8 mouse cellular contexts compared by ENCODE assay signal in genomic region chr4:59765385-59766005, GRCm38 (mm10). TPM values are rescaled to one million over a fixed set of nuclear protein-coding genes. Genes with fewer than 3 reads are reported as not detected.
DNase-seq lines count a peak whose midpoint lies in the region; ATAC-seq lines count a peak whose summit lies in the region.

No protein-coding gene starts in this region.

- no peak for DNase-seq in liver, embryonic 11.5 days (ENCODE audit: low spot score)
- no peak for DNase-seq in liver, embryonic 13.5 days
- DNase-seq in skeletal muscle tissue, adult 2 months (ENCODE audit: low read depth, low spot score), result peak; percentile 13
- DNase-seq in layer of hippocampus, adult 11-12 months (ENCODE audit: low spot score), result no peak
- DNase-seq in spleen, adult 12 weeks (ENCODE audit: low spot score), result no peak

- no peaks in the 10 kb centered on the region for H3K4me1 ChIP-seq in liver, embryonic 11.5 days (replicated peaks; ENCODE audit: control insufficient read depth, insufficient read depth, low read length)
- peaks cover 11% of the 10 kb centered on the region for H3K4me1 ChIP-seq in liver, embryonic 12.5 days
- H3K4me1 ChIP-seq in heart, embryonic 12.5 days (replicated peaks), result peaks cover 16% of the 10 kb centered on the region
- H3K4me1 ChIP-seq in liver, embryonic 13.5 days (replicated peaks), result peaks cover 8% of the 10 kb centered on the region; the same call in 1 of the 2 replicates

- 57% methylated on average over 7 of the region's 7 CpGs for WGBS in liver, embryonic 11.5 days
- 54% methylated on average over 7 of the region's 7 CpGs for WGBS in liver, embryonic 12.5 days (ENCODE audit: insufficient replicate concordance)
- WGBS in heart, embryonic 12.5 days, result 53% methylated on average over 7 of the region's 7 CpGs
- 54% methylated on average over 7 of the region's 7 CpGs for WGBS in liver, embryonic 13.5 days (ENCODE audit: insufficient replicate concordance)

- no peak overlapping the region for H3K27ac ChIP-seq in liver, embryonic 11.5 days (ENCODE audit: low read depth, low read length)
- H3K27ac ChIP-seq in liver, embryonic 12.5 days, result no peak overlapping the region
- H3K27ac ChIP-seq in heart, embryonic 12.5 days (ENCODE audit: poor library complexity, severe bottlenecking), result peak overlapping the region; percentile 63
- no peak overlapping the region for H3K27ac ChIP-seq in liver, embryonic 13.5 days

- H3K4me2 ChIP-seq in liver, embryonic 11.5 days, result peak overlapping the region; percentile 2; the same call in 1 of the 2 replicates
- H3K4me2 ChIP-seq in liver, embryonic 12.5 days, result no peak overlapping the region
- no peak overlapping the region; the same call in 1 of the 2 replicates for H3K4me2 ChIP-seq in heart, embryonic 12.5 days
- peak overlapping the region; percentile 11; the same call in 1 of the 2 replicates for H3K4me2 ChIP-seq in liver, embryonic 13.5 days

- no peaks in the 10 kb centered on the region for H3K9me3 ChIP-seq in liver, embryonic 11.5 days (ENCODE audit: control insufficient read depth, low read length)
- no peaks in the 10 kb centered on the region for H3K9me3 ChIP-seq in liver, embryonic 12.5 days (replicated peaks)
- H3K9me3 ChIP-seq in heart, embryonic 12.5 days (replicated peaks), result no peaks in the 10 kb centered on the region
- H3K9me3 ChIP-seq in liver, embryonic 13.5 days (replicated peaks), result no peaks in the 10 kb centered on the region

- H3K4me3 ChIP-seq in liver, embryonic 11.5 days (ENCODE audit: low read depth, low read length), result no peak overlapping the region
- no peak overlapping the region for H3K4me3 ChIP-seq in liver, embryonic 12.5 days
- H3K4me3 ChIP-seq in heart, embryonic 12.5 days, result no peak overlapping the region
- H3K4me3 ChIP-seq in liver, embryonic 13.5 days (replicated peaks), result no peak overlapping the region

- ATAC-seq in liver, embryonic 11.5 days (replicated peaks; ENCODE audit: low FRiP score), result no peak
- no peak for ATAC-seq in liver, embryonic 12.5 days
- ATAC-seq in heart, embryonic 12.5 days (ENCODE audit: insufficient number of reproducible peaks, low FRiP score), result peak; percentile 64
- ATAC-seq in liver, embryonic 13.5 days (ENCODE audit: low read depth), result no peak
- ATAC-seq in CD4-positive, CD25-positive, alpha-beta regulatory T cell, adult 4 months, result no peak

- H3K27me3 ChIP-seq in liver, embryonic 11.5 days (replicated peaks; ENCODE audit: control insufficient read depth, insufficient read depth, low read length), result no peaks in the 10 kb centered on the region
- no peaks in the 10 kb centered on the region for H3K27me3 ChIP-seq in liver, embryonic 12.5 days (replicated peaks)
- H3K27me3 ChIP-seq in heart, embryonic 12.5 days (replicated peaks), result no peaks in the 10 kb centered on the region
- no peaks in the 10 kb centered on the region for H3K27me3 ChIP-seq in liver, embryonic 13.5 days

- no peak overlapping the region for H3K9ac ChIP-seq in liver, embryonic 11.5 days (ENCODE audit: low read depth, low read length)
- no peak overlapping the region for H3K9ac ChIP-seq in liver, embryonic 12.5 days
- H3K9ac ChIP-seq in heart, embryonic 12.5 days, result no peak overlapping the region
- no peak overlapping the region for H3K9ac ChIP-seq in liver, embryonic 13.5 days

- H3K36me3 ChIP-seq in liver, embryonic 11.5 days (ENCODE audit: control insufficient read depth, insufficient read depth, low read length), result peaks cover 5% of the 10 kb centered on the region; the same call in 1 of the 2 replicates
- peaks cover 19% of the 10 kb centered on the region for H3K36me3 ChIP-seq in liver, embryonic 12.5 days
- H3K36me3 ChIP-seq in heart, embryonic 12.5 days, result peaks cover 10% of the 10 kb centered on the region
- peaks cover 10% of the 10 kb centered on the region for H3K36me3 ChIP-seq in liver, embryonic 13.5 days

RNA-seq across cellular contexts. Expression of gene Inip, which starts 35.9 kb away (rescaled TPM):
- polyA plus RNA-seq in liver, embryonic 11.5 days (2014; fragmentation: Nextera tagmentation; extraction: Ambion mirVana), result 49.9 and 53.8 TPM in 2 replicates
- 34.7 and 35.8 TPM in 2 replicates for polyA plus RNA-seq in liver, embryonic 12.5 days (2016; fragmentation: Nextera tagmentation; extraction: Ambion mirVana)
- polyA plus RNA-seq in heart, embryonic 12.5 days (2016; fragmentation: Nextera tagmentation; extraction: Ambion mirVana), result 43.9 and 47.1 TPM in 2 replicates
- 24.7 and 30.0 TPM in 2 replicates for polyA plus RNA-seq in liver, embryonic 13.5 days (2015; fragmentation: Nextera tagmentation; extraction: Ambion mirVana)
- polyA plus RNA-seq in CD4-positive, CD25-positive, alpha-beta regulatory T cell, adult 4 months (2017; shearing (Covaris generic)), result 10 to 100 TPM; 49.6 to 49.7 TPM

RNA-seq across cellular contexts. Expression of gene Snx30, which starts 40.1 kb away (rescaled TPM):
- polyA plus RNA-seq in liver, embryonic 11.5 days (2014; fragmentation: Nextera tagmentation; extraction: Ambion mirVana), result 5.7 and 6.5 TPM in 2 replicates
- polyA plus RNA-seq in liver, embryonic 12.5 days (2016; fragmentation: Nextera tagmentation; extraction: Ambion mirVana), result 5.6 and 7.5 TPM in 2 replicates
- polyA plus RNA-seq in heart, embryonic 12.5 days (2016; fragmentation: Nextera tagmentation; extraction: Ambion mirVana), result 7.5 and 8.6 TPM in 2 replicates
- polyA plus RNA-seq in liver, embryonic 13.5 days (2015; fragmentation: Nextera tagmentation; extraction: Ambion mirVana), result 3.4 and 4.5 TPM in 2 replicates
- 1 to 10 TPM; 2.2 to 2.6 TPM for polyA plus RNA-seq in CD4-positive, CD25-positive, alpha-beta regulatory T cell, adult 4 months (2017; shearing (Covaris generic))

Comparison
In these comparisons a context has a peak if more than half of its experiments do, and no peak if none do; other contexts are left out.
1. H3K4me2 ChIP-seq: peak in liver, embryonic 11.5 days (single experiment) and liver, embryonic 13.5 days (single experiment); none in liver, embryonic 12.5 days (single experiment) and heart, embryonic 12.5 days (single experiment).